Mouse (Mus musculus) T-cell, adult 2 months (primary cell): ENCODE data around the gene Mpnd.
A peak's percentile ranks its signal among the peaks of the same experiment; 100 is the strongest.
"Not testable (repeated sequence)": the region's sequence is repeated elsewhere in the genome, so short reads cannot be mapped to it uniquely, and the experiment has no call there.

Experiments
- DNase-seq: peaks from one replicate; pipeline ENCODE4 v3.0.0; 2022; ENCODE audit warnings: low spot score

Gene Mpnd

GRCm38 (mm10) chr17:56038583-56039261, 33.2 kb downstream of the Mpnd start:
- no peak for DNase-seq

- no peak for DNase-seq
Measured at GRCm38 (mm10) chr17:56039345-56039744, 33.8 kb downstream of the Mpnd start.

GRCm38 (mm10) chr17:56040030-56040856, 34.7 kb downstream of the Mpnd start, which contains the start of gene Chaf1a:
Chaf1a (plus strand) TSS chr17:56040439.
- peak; percentile 94 for DNase-seq

GRCm38 (mm10) chr17:56040857-56041163, 35.3 kb downstream of the Mpnd start:
- no peak for DNase-seq

- DNase-seq = no peak
Measured at GRCm38 (mm10) chr17:56051369-56051768, 45.9 kb downstream of the Mpnd start.

- DNase-seq = no peak
Measured at GRCm38 (mm10) chr17:56054938-56055337, 49.4 kb downstream of the Mpnd start.

- DNase-seq = no peak
Measured at GRCm38 (mm10) chr17:56055945-56056678, 50.6 kb downstream of the Mpnd start.

GRCm38 (mm10) chr17:56057381-56058120, 52.0 kb downstream of the Mpnd start:
- no peak for DNase-seq

GRCm38 (mm10) chr17:56062081-56062480, 56.6 kb downstream of the Mpnd start:
- no peak for DNase-seq

GRCm38 (mm10) chr17:56065715-56066114, 60.2 kb downstream of the Mpnd start:
- not testable (repeated sequence) for DNase-seq
